Mouse (Mus musculus) heart, embryonic 11.5 days (tissue): ENCODE measurements around the gene Lrrk2. TPM values are rescaled to one million over a fixed set of nuclear protein-coding genes. Genes with fewer than 3 reads are reported as not detected.
A peak's percentile ranks its signal among the peaks of the same experiment; 100 is the strongest.

Source experiments
- ATAC-seq: fragments of 200-750 bp; cut with Nextera tagmentation; replicated peaks from 2 replicates; pipeline ENCODE4 v1.8.0; 2017; ENCODE audit warnings: moderate library complexity; ENCODE audit not compliant: insufficient number of reproducible peaks, low FRiP score, low TSS enrichment
- H3K27ac ChIP-seq: fragments of 300-500 bp; sonication (generic); 2 replicates; pipeline ENCODE4 v1.5.1; 2014; ENCODE audit warnings: mild to moderate bottlenecking, low read depth, low read length
- H3K27me3 ChIP-seq: fragments of 300-500 bp; sonication (generic); 2 replicates; pipeline ENCODE4 v1.6.1; 2014; ENCODE audit warnings: mild to moderate bottlenecking, low read length, mixed read lengths; ENCODE audit not compliant: control insufficient read depth, insufficient read depth
- H3K36me3 ChIP-seq: fragments of 300-500 bp; sonication (generic); 2 replicates; pipeline ENCODE4 v1.6.1; 2014; ENCODE audit warnings: mild to moderate bottlenecking, low read length, moderate library complexity, mixed read lengths; ENCODE audit not compliant: control insufficient read depth, insufficient read depth
- H3K4me1 ChIP-seq: fragments of 300-500 bp; sonication (generic); 2 replicates; pipeline ENCODE4 v1.6.1; 2014; ENCODE audit warnings: low read length; ENCODE audit not compliant: control insufficient read depth, insufficient read depth
- H3K4me2 ChIP-seq: fragments of 300-500 bp; sonication (generic); 2 replicates; pipeline ENCODE4 v1.6.1; 2014; ENCODE audit warnings: mild to moderate bottlenecking, moderate library complexity
- H3K4me3 ChIP-seq: fragments of 300-500 bp; sonication (generic); 2 replicates; pipeline ENCODE4 v1.5.1; 2014; ENCODE audit warnings: low read depth, low read length
- H3K9ac ChIP-seq: fragments of 300-500 bp; sonication (generic); 2 replicates; pipeline ENCODE4 v1.6.1; 2014; ENCODE audit warnings: mild to moderate bottlenecking, low read depth, low read length, moderate library complexity
- H3K9me3 ChIP-seq: fragments of 300-500 bp; sonication (generic); replicated peaks from 2 replicates; pipeline ENCODE4 v1.6.1; 2016; ENCODE audit warnings: low read length; ENCODE audit not compliant: control insufficient read depth
- WGBS: fragments of 180-500 bp; shearing (Covaris S2); extraction: QIAGEN DNeasy Blood & Tissue Kit; methylation state at CpG from one replicate; pipeline ENCODE4 v1.1.7; 2014; ENCODE audit not compliant: insufficient replicate concordance; 5-methylcytosine and 5-hydroxymethylcytosine counted together
- polyA plus RNA-seq: library from polyadenylated mRNA; unstranded; fragments of >200 nt; fragmentation: Nextera tagmentation; extraction: Ambion mirVana; gene quantifications from 2 replicates; pipeline ENCODE4 v1.2.1, GENCODE M21; 2014

The Lrrk2 gene
- polyA plus RNA-seq, 1 experiment from 2014 or later, result 5.6 TPM

GRCm38 (mm10) chr15:91700841-91701240 is 27.9 kb downstream of the Lrrk2 start:
- peaks cover 6% of the 10 kb centered on the region for H3K4me1 ChIP-seq
- H3K9me3 ChIP-seq, result no peaks in the 10 kb centered on the region
- H3K4me2 ChIP-seq, result no peak overlapping the region
- H3K4me3 ChIP-seq, result no peak overlapping the region
- 13% methylated on average over 1 of the region's 1 CpGs for WGBS
- no peak overlapping the region for H3K9ac ChIP-seq
- no peaks in the 10 kb centered on the region for H3K36me3 ChIP-seq
- no peaks in the 10 kb centered on the region for H3K27me3 ChIP-seq
- no peak for ATAC-seq
- no peak overlapping the region for H3K27ac ChIP-seq

GRCm38 (mm10) chr15:91702991-91703715 is 30.2 kb downstream of the Lrrk2 start:
- ATAC-seq, result peak; percentile 81
- Histone ChIP-seq H3K9ac (no peak overlapping the region), H3K27me3 (no peaks in the 10 kb centered on the region), H3K4me2 (peak overlapping the region; percentile 17; the same call in 1 of the 2 replicates), H3K4me1 (peaks cover 6% of the 10 kb centered on the region), H3K36me3 (0 out of 2 replicates have a peak, but pooled peaks cover 2% of the 10 kb centered on the region), H3K9me3 (no peaks in the 10 kb centered on the region), H3K27ac (peak overlapping the region; percentile 57), H3K4me3 (no peak overlapping the region)
- 22% methylated on average over 8 of the region's 8 CpGs for WGBS

GRCm38 (mm10) chr15:91704091-91704490 is 31.1 kb downstream of the Lrrk2 start:
- Histone ChIP-seq H3K9me3 (no peaks in the 10 kb centered on the region), H3K36me3 (0 out of 2 replicates have a peak, but pooled peaks cover 2% of the 10 kb centered on the region), H3K4me3 (no peak overlapping the region), H3K4me2 (no peak overlapping the region), H3K27me3 (no peaks in the 10 kb centered on the region), H3K27ac (no peak overlapping the region), H3K9ac (no peak overlapping the region), H3K4me1 (peaks cover 6% of the 10 kb centered on the region)
- no peak for ATAC-seq
- 82% methylated on average over 7 of the region's 7 CpGs for WGBS

GRCm38 (mm10) chr15:91709207-91710130 is 36.5 kb downstream of the Lrrk2 start:
- no peak overlapping the region for H3K27ac ChIP-seq
- H3K9me3 ChIP-seq, result no peaks in the 10 kb centered on the region
- peak overlapping the region; percentile 56 for H3K4me2 ChIP-seq
- no peaks in the 10 kb centered on the region for H3K4me1 ChIP-seq
- H3K36me3 ChIP-seq, result 0 out of 2 replicates have a peak, but pooled peaks cover 2% of the 10 kb centered on the region
- peak overlapping the region; percentile 27 for H3K4me3 ChIP-seq
- no peak overlapping the region for H3K9ac ChIP-seq
- no peaks in the 10 kb centered on the region for H3K27me3 ChIP-seq
- ATAC-seq, result no peak
- WGBS, result 32% methylated on average over 29 of the region's 29 CpGs

GRCm38 (mm10) chr15:91735216-91735922 is 62.4 kb downstream of the Lrrk2 start:
- 0 out of 2 replicates have a peak, but pooled peaks have one; percentile 39 for ATAC-seq
- Histone ChIP-seq H3K4me1 (no peaks in the 10 kb centered on the region), H3K36me3 (0 out of 2 replicates have a peak, but pooled peaks cover 2% of the 10 kb centered on the region), H3K9ac (no peak overlapping the region), H3K4me2 (peak overlapping the region; percentile 5; the same call in 1 of the 2 replicates), H3K27ac (no peak overlapping the region), H3K9me3 (no peaks in the 10 kb centered on the region), H3K27me3 (no peaks in the 10 kb centered on the region), H3K4me3 (no peak overlapping the region)
- WGBS, result 56% methylated on average over 14 of the region's 14 CpGs

GRCm38 (mm10) chr15:91736791-91737533 is 64.0 kb downstream of the Lrrk2 start:
- ATAC-seq, result no peak
- 36% methylated on average over 15 of the region's 15 CpGs for WGBS

GRCm38 (mm10) chr15:91738808-91739207 is 65.8 kb downstream of the Lrrk2 start:
- no peak overlapping the region for H3K9ac ChIP-seq
- no peaks in the 10 kb centered on the region for H3K4me1 ChIP-seq
- no peak for ATAC-seq
- H3K4me2 ChIP-seq, result no peak overlapping the region
- no peak overlapping the region for H3K27ac ChIP-seq
- H3K36me3 ChIP-seq, result no peaks in the 10 kb centered on the region
- H3K27me3 ChIP-seq, result no peaks in the 10 kb centered on the region
- no peaks in the 10 kb centered on the region for H3K9me3 ChIP-seq
- 75% methylated on average over 9 of the region's 9 CpGs for WGBS
- H3K4me3 ChIP-seq, result no peak overlapping the region

More at GRCm38 (mm10) chr15:91736791-91737533, 64.0 kb downstream of the Lrrk2 start:
- H3K4me2 ChIP-seq, result no peak overlapping the region
- no peaks in the 10 kb centered on the region for H3K27me3 ChIP-seq
- H3K4me3 ChIP-seq, result no peak overlapping the region
- H3K9ac ChIP-seq, result no peak overlapping the region
- no peak overlapping the region for H3K27ac ChIP-seq
- no peaks in the 10 kb centered on the region for H3K4me1 ChIP-seq
- H3K9me3 ChIP-seq, result no peaks in the 10 kb centered on the region
- no peaks in the 10 kb centered on the region for H3K36me3 ChIP-seq
